Mouse (Mus musculus) stomach, postnatal 0 days (tissue): ENCODE data around the gene Anxa4.

Experiments used
- CTCF ChIP-seq: IDR thresholded peaks from 2 replicates; pipeline ENCODE4 v1.5.1; 2016; ENCODE audit warnings: antibody characterized with exemption, low read depth, mild to moderate bottlenecking, moderate library complexity
- EP300 ChIP-seq: optimal IDR thresholded peaks from 2 replicates; pipeline ENCODE3; 2016; ENCODE audit warnings: antibody characterized with exemption

DNA sequence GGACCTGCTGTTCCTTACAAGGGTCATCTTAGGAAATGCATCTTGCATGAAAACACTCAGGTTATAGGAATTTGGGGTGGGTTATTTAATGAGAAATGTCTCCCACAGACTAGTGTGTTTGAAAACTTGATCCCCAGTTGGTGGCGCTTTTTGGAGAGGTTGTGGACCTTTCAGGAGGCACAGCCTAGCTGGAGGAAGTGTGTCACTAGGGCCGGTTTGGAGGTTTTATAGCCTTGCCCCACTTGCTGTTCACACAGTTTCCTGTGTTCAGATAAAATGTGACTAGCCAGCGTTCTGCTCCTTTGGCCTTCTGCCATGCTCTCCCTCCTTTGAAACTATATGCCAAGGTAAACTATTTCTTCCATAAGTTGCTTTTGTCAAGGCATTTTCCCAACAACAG is 52.7 kb downstream of the Anxa4 start:
- no peak for TF ChIP-seq CTCF
- no peak for TF ChIP-seq EP300
